Mouse (Mus musculus): ENCODE measurements around the gene Apba2.

DNA sequence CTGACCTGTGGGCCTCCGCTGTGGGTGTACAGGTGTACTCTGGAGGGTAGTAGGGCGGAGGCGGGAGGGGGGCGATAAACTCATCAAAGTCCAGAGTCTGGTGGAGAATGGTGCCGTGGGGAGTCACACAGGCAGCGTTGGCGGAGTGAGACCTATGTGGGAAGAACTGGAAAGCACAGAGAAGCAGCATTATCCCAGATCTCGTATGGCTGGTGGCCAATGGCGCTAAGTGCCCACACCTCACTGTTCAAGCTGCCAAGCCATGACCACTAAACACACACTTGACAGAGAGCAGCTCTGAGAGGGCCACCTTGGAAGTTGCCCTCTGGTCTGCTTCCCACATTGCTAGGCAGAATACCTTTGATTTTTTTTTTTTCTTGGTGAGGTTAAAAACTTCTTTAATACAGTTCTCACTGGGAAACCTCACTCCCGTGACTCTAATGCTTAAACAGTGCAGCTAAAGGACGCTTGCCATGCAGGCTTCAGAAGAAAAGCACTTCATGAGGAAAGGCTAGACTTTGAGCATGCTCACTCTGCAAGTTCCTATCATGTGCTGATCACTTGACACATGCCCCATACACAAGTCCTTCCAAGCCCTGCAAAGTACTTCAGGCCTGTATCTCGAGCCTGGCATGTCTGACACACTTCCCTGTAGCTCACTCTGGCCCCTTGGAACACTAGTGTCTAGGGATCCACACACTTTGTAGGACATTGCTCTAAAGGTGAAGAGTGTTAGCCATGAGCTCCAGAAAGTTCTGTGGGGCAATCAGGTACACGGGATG, 275.4 kb downstream of the Apba2 start:
- no peak for TF ChIP-seq CTCF (conservative IDR thresholded peaks at IDR 0.05; ENCODE audit: insufficient read depth, insufficient read length, low read depth, low read length)
- no peak for TF ChIP-seq POLR2A (IDR thresholded peaks at IDR 0.05; ENCODE audit: low read depth, low read length)

Measured in kidney, adult 2 months (tissue).